Mouse (Mus musculus): ENCODE data around the gene Dennd5b. TPM values are rescaled to one million over a fixed set of nuclear protein-coding genes. Genes with fewer than 3 reads are reported as not detected.

Dennd5b gene
- total RNA-seq, 1 experiment, result 11.5 TPM

- TF ChIP-seq CHD2 (IDR thresholded peaks at IDR 0.05; ENCODE audit: low read depth, low read length), result no peak
- no peak for TF ChIP-seq ZC3H11A (IDR thresholded peaks at IDR 0.05; ENCODE audit: borderline replicate concordance, low read depth, low read length)
- TF ChIP-seq HCFC1 (IDR thresholded peaks at IDR 0.05; ENCODE audit: borderline replicate concordance, insufficient read depth, low read length), result no peak
- no peak for TF ChIP-seq MAFK (IDR thresholded peaks at IDR 0.05; ENCODE audit: insufficient read depth, low read depth, low read length)
- TF ChIP-seq ZNF384 (IDR thresholded peaks at IDR 0.05; ENCODE audit: low read depth, low read length), result no peak
- Histone ChIP-seq H3K9ac (ENCODE audit: insufficient read depth, low read depth, low read length, poor library complexity, severe bottlenecking) (no peak overlapping the region), H3K27ac (ENCODE audit: insufficient read depth, low read depth, low read length, poor library complexity, severe bottlenecking) (no peak overlapping the region), H3K9me3 (ENCODE audit: control insufficient read depth, insufficient read depth, low read depth, low read length) (no peaks in the 10 kb centered on the region), H3K4me3 (ENCODE audit: insufficient read depth in 1 of 2, low read depth in 1 of 2, low read length in 2 of 2, poor library complexity in 1 of 2, severe bottlenecking in 1 of 2) (no peak overlapping the region), H3K36me3 (ENCODE audit: control insufficient read depth, insufficient read depth, low read length, poor library complexity, severe bottlenecking) (no peaks in the 10 kb centered on the region), H3K4me1 (ENCODE audit: control insufficient read depth in 2 of 2, insufficient read depth in 2 of 2, low read length in 2 of 2, poor library complexity in 1 of 2) (no peaks in the 10 kb centered on the region)
- in situ Hi-C loops (cut with MboI; ENCODE audit: low sequenced_read_pairs in 2 of 2, unreplicated experiment in 2 of 2), result no loop called here
- no peak for DNase-seq (ENCODE audit: low read depth, low spot score)
Observed at GRCm38 (mm10) chr6:149040099-149040498, 61.4 kb downstream of the Dennd5b start.

- Histone ChIP-seq H3K9ac (ENCODE audit: insufficient read depth, low read depth, low read length, poor library complexity, severe bottlenecking) (no peak overlapping the region), H3K4me1 (ENCODE audit: control insufficient read depth in 2 of 2, insufficient read depth in 2 of 2, low read length in 2 of 2, poor library complexity in 1 of 2) (no peaks in the 10 kb centered on the region), H3K4me3 (ENCODE audit: insufficient read depth in 1 of 2, low read depth in 1 of 2, low read length in 2 of 2, poor library complexity in 1 of 2, severe bottlenecking in 1 of 2) (no peak overlapping the region), H3K9me3 (ENCODE audit: control insufficient read depth, insufficient read depth, low read depth, low read length) (no peaks in the 10 kb centered on the region), H3K36me3 (ENCODE audit: control insufficient read depth, insufficient read depth, low read length, poor library complexity, severe bottlenecking) (no peaks in the 10 kb centered on the region), H3K27ac (ENCODE audit: insufficient read depth, low read depth, low read length, poor library complexity, severe bottlenecking) (no peak overlapping the region)
- DNase-seq (ENCODE audit: low read depth, low spot score), result no peak
- in situ Hi-C loops (cut with MboI; ENCODE audit: low sequenced_read_pairs in 2 of 2, unreplicated experiment in 2 of 2), result no loop called here
- no peak for TF ChIP-seq ZC3H11A (IDR thresholded peaks at IDR 0.05; ENCODE audit: borderline replicate concordance, low read depth, low read length)
- TF ChIP-seq ZNF384 (IDR thresholded peaks at IDR 0.05; ENCODE audit: low read depth, low read length), result no peak
- TF ChIP-seq CHD2 (IDR thresholded peaks at IDR 0.05; ENCODE audit: low read depth, low read length), result no peak
- no peak for TF ChIP-seq HCFC1 (IDR thresholded peaks at IDR 0.05; ENCODE audit: borderline replicate concordance, insufficient read depth, low read length)
Observed at GRCm38 (mm10) chr6:149032198-149032597, 69.3 kb downstream of the Dennd5b start.

GRCm38 (mm10) chr6:149031377-149031776, 70.1 kb downstream of the Dennd5b start:
- no peaks in the 10 kb centered on the region for H3K36me3 ChIP-seq (ENCODE audit: control insufficient read depth, insufficient read depth, low read length, poor library complexity, severe bottlenecking)
- in situ Hi-C loops (cut with MboI; ENCODE audit: low sequenced_read_pairs in 2 of 2, unreplicated experiment in 2 of 2), result no loop called here
- TF ChIP-seq CHD2 (IDR thresholded peaks at IDR 0.05; ENCODE audit: low read depth, low read length) (no peak), ZC3H11A (IDR thresholded peaks at IDR 0.05; ENCODE audit: borderline replicate concordance, low read depth, low read length) (no peak), HCFC1 (IDR thresholded peaks at IDR 0.05; ENCODE audit: borderline replicate concordance, insufficient read depth, low read length) (no peak)

GRCm38 (mm10) chr6:149018431-149018830, 83.0 kb downstream of the Dennd5b start:
- peak overlapping the region; percentile 70; the same call in 1 of the 2 replicates for H3K9ac ChIP-seq (ENCODE audit: insufficient read depth, low read depth, low read length, poor library complexity, severe bottlenecking)
- no peaks in the 10 kb centered on the region for H3K36me3 ChIP-seq (ENCODE audit: control insufficient read depth, insufficient read depth, low read length, poor library complexity, severe bottlenecking)

More at GRCm38 (mm10) chr6:149031377-149031776, 70.1 kb downstream of the Dennd5b start:
- H3K9me3 ChIP-seq (ENCODE audit: control insufficient read depth, insufficient read depth, low read depth, low read length), result no peaks in the 10 kb centered on the region
- H3K4me1 ChIP-seq (ENCODE audit: control insufficient read depth in 2 of 2, insufficient read depth in 2 of 2, low read length in 2 of 2, poor library complexity in 1 of 2), result no peaks in the 10 kb centered on the region
- H3K9ac ChIP-seq (ENCODE audit: insufficient read depth, low read depth, low read length, poor library complexity, severe bottlenecking), result no peak overlapping the region
- no peak for DNase-seq (ENCODE audit: low read depth, low spot score)
- H3K4me3 ChIP-seq (ENCODE audit: insufficient read depth in 1 of 2, low read depth in 1 of 2, low read length in 2 of 2, poor library complexity in 1 of 2, severe bottlenecking in 1 of 2), result no peak overlapping the region
- no peak overlapping the region for H3K27ac ChIP-seq (ENCODE audit: insufficient read depth, low read depth, low read length, poor library complexity, severe bottlenecking)

More at GRCm38 (mm10) chr6:149018431-149018830, 83.0 kb downstream of the Dennd5b start:
- H3K4me1 ChIP-seq (ENCODE audit: control insufficient read depth in 2 of 2, insufficient read depth in 2 of 2, low read length in 2 of 2, poor library complexity in 1 of 2), result peaks cover 2 to 3% of the 10 kb centered on the region in 2 experiments; a peak in 2 of 4 replicates
- TF ChIP-seq MAFK (IDR thresholded peaks at IDR 0.05; ENCODE audit: insufficient read depth, low read depth, low read length) (no peak), ZNF384 (IDR thresholded peaks at IDR 0.05; ENCODE audit: low read depth, low read length) (no peak), ZC3H11A (IDR thresholded peaks at IDR 0.05; ENCODE audit: borderline replicate concordance, low read depth, low read length) (no peak), HCFC1 (IDR thresholded peaks at IDR 0.05; ENCODE audit: borderline replicate concordance, insufficient read depth, low read length) (no peak), CHD2 (IDR thresholded peaks at IDR 0.05; ENCODE audit: low read depth, low read length) (no peak)
- no peaks in the 10 kb centered on the region for H3K9me3 ChIP-seq (ENCODE audit: control insufficient read depth, insufficient read depth, low read depth, low read length)
- in situ Hi-C loops (cut with MboI; ENCODE audit: low sequenced_read_pairs in 2 of 2, unreplicated experiment in 2 of 2), result loop anchor here in 1 of 2 experiments (10.0 kb wide), 1 partner anchor 96 kb away; no protein-coding TSS in a partner anchor
- H3K27ac ChIP-seq (ENCODE audit: insufficient read depth, low read depth, low read length, poor library complexity, severe bottlenecking), result peak overlapping the region; percentile 67; the same call in 1 of the 2 replicates
- peak; percentile 40 for DNase-seq (ENCODE audit: low read depth, low spot score)
- peak overlapping the region; percentile 69 to 74; a peak in 3 of 4 replicates for H3K4me3 ChIP-seq (ENCODE audit: insufficient read depth in 1 of 2, low read depth in 1 of 2, low read length in 2 of 2, poor library complexity in 1 of 2, severe bottlenecking in 1 of 2)
